Mouse (Mus musculus): ENCODE results near the gene Pmm1. TPM values are rescaled to one million over a fixed set of nuclear protein-coding genes. Genes with fewer than 3 reads are reported as not detected.

The Pmm1 gene
- polyA plus RNA-seq, 1 experiment from 2014 or later: 43.0 TPM

DNA sequence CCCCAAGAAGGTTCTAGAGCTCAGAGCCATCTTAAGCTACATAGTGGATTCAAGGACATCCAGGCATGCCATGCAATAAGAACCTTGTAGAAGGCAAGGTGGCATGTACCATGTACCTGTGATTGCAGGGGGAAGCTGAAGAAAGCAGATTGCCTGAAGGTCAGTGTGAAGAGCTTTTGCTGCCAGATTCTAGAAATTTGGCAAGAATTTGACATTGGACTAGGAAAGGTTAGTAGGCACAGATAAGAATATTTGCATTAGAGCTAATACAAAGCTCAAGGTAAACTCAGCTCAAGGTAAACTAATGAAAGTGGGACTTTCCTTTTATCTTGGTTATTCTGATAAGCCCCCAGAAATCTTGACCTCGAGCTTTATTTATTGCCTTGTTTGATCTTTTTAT lies 3.5 kb upstream of the Pmm1 start:
- no peak overlapping the region for H3K9ac ChIP-seq (ENCODE audit: low read depth, low read length)
- H3K27ac ChIP-seq (replicated peaks; ENCODE audit: low read depth, low read length): no peak overlapping the region
- no peak overlapping the region for H3K4me3 ChIP-seq (ENCODE audit: low read depth, low read length)
- H3K4me2 ChIP-seq (ENCODE audit: low read depth, low read length): no peak overlapping the region
- no peak for DNase-seq (ENCODE audit: low spot score)
- WGBS: 59% methylated on average over 1 of the region's 1 CpGs
- no peaks in the 10 kb centered on the region for H3K27me3 ChIP-seq (replicated peaks; ENCODE audit: control insufficient read depth, insufficient read depth, low read length)
- H3K9me3 ChIP-seq (ENCODE audit: control insufficient read depth, low read length): no peaks in the 10 kb centered on the region
- no peaks in the 10 kb centered on the region for H3K36me3 ChIP-seq (ENCODE audit: control insufficient read depth, insufficient read depth, low read length)
- no peaks in the 10 kb centered on the region for H3K4me1 ChIP-seq (ENCODE audit: control insufficient read depth, insufficient read depth, low read length)
- no peak for ATAC-seq (ENCODE audit: low read depth)

DNA sequence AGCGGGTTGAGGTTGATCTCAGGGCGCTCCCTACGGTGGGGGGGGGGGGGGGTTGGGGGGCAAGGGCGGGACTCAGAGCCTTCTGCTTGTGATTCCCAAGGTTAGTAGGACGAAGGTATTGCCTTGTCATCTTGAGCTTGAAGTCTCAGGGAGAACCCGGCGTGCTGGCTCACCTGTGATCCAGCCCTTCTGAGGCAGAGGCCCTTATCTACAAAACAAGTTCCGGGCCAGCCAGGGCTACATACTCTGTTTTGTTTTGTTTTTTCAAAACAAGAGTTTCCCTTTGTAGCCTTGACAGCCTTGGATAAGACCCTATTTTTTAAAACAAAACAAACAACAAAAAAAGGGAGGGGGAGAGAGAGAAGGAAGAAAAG lies 335 bp upstream of the Pmm1 start:
- Histone ChIP-seq H3K9me3 (ENCODE audit: control insufficient read depth, low read length) (no peaks in the 10 kb centered on the region), H3K27ac (replicated peaks; ENCODE audit: low read depth, low read length) (no peak overlapping the region), H3K4me1 (ENCODE audit: control insufficient read depth, insufficient read depth, low read length) (no peaks in the 10 kb centered on the region), H3K27me3 (replicated peaks; ENCODE audit: control insufficient read depth, insufficient read depth, low read length) (no peaks in the 10 kb centered on the region), H3K4me2 (ENCODE audit: low read depth, low read length) (peak overlapping the region; percentile 98), H3K4me3 (ENCODE audit: low read depth, low read length) (peak overlapping the region; percentile 63), H3K36me3 (ENCODE audit: control insufficient read depth, insufficient read depth, low read length) (peaks cover 2% of the 10 kb centered on the region; the same call in 1 of the 2 replicates), H3K9ac (ENCODE audit: low read depth, low read length) (peak overlapping the region; percentile 73; the same call in 1 of the 2 replicates)
- no peak for DNase-seq (ENCODE audit: low spot score)
- WGBS: 1% methylated on average over 7 of the region's 8 CpGs
- no peak for ATAC-seq (ENCODE audit: low read depth)

DNA sequence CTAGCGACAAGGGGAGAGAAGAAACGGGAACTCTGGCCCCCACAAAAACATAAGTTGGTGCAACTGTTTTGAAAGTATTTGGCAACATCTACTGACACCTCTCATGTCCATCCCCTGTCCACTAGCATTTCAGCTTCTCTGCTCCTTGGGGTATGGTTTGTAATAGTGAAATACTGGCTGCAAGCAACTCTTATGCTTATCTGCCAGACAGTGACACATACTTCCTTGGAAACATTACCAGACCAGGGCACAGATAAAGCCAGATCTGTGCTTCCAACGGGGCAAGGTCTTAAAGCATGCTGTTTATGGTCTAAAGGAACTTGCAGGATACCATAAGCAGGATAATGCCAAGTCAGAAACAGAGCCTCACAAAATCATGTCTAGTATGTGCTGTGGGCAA lies 1.8 kb downstream of the Pmm1 start:
- WGBS: 87% methylated on average over 3 of the region's 3 CpGs
- no peaks in the 10 kb centered on the region for H3K4me1 ChIP-seq (ENCODE audit: control insufficient read depth, insufficient read depth, low read length)
- no peak overlapping the region for H3K4me2 ChIP-seq (ENCODE audit: low read depth, low read length)
- H3K9ac ChIP-seq (ENCODE audit: low read depth, low read length): no peak overlapping the region
- H3K27ac ChIP-seq (replicated peaks; ENCODE audit: low read depth, low read length): no peak overlapping the region
- H3K9me3 ChIP-seq (ENCODE audit: control insufficient read depth, low read length): no peaks in the 10 kb centered on the region
- H3K27me3 ChIP-seq (replicated peaks; ENCODE audit: control insufficient read depth, insufficient read depth, low read length): no peaks in the 10 kb centered on the region
- DNase-seq (ENCODE audit: low spot score) (no peak), ATAC-seq (ENCODE audit: low read depth) (no peak)
- peaks cover 23% of the 10 kb centered on the region for H3K36me3 ChIP-seq (ENCODE audit: control insufficient read depth, insufficient read depth, low read length)
- H3K4me3 ChIP-seq (ENCODE audit: low read depth, low read length): no peak overlapping the region

DNA sequence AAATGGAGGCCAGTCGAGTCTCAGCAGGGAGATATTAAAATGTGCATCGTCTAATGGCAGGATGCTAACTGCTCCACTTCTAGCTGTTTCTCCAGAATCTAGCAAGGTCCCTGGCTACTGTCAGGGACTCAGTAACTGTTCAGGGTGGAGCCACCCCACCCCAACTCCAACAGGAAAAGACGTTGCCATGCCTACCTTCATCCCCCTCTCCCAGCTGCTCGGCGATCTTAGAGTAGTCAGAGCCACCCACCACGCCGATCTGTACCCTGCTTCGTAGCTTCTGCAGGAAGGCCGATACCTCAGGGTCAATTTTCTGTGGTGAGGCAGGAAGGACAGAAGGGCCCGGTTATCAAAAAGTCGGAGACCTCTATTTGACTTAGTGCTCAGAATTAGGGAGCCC lies 3.1 kb downstream of the Pmm1 start:
- 82% methylated on average over 11 of the region's 11 CpGs for WGBS
- no peak overlapping the region for H3K9ac ChIP-seq (ENCODE audit: low read depth, low read length)

DNA sequence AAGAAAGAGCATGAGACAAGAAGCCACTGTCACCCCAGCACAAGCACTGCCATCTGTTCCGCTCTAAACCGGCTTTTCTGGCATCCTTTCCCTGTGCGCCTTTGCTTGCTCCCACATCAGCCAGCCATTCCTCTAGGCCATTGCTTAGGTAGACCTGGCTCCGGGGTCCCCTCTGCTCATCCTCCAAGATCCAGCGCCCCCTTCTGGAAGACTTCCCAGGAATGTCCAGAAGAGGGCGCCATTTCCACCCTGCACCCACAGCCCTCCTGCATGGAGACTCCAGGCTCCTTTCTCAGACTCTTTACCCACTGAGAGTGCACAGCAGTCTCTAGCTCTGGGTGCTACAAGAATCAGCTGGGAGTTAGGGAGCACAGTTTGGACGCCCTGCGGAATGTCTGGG lies 4.3 kb downstream of the Pmm1 start:
- H3K9me3 ChIP-seq (ENCODE audit: control insufficient read depth, low read length): no peaks in the 10 kb centered on the region
- no peak overlapping the region for H3K27ac ChIP-seq (replicated peaks; ENCODE audit: low read depth, low read length)
- no peak overlapping the region for H3K4me2 ChIP-seq (ENCODE audit: low read depth, low read length)
- H3K9ac ChIP-seq (ENCODE audit: low read depth, low read length): no peak overlapping the region
- DNase-seq (ENCODE audit: low spot score) (no peak), ATAC-seq (ENCODE audit: low read depth) (no peak)
- 52% methylated on average over 8 of the region's 8 CpGs for WGBS
- peaks cover 29% of the 10 kb centered on the region for H3K36me3 ChIP-seq (ENCODE audit: control insufficient read depth, insufficient read depth, low read length)
- H3K4me1 ChIP-seq (ENCODE audit: control insufficient read depth, insufficient read depth, low read length): no peaks in the 10 kb centered on the region
- no peak overlapping the region for H3K4me3 ChIP-seq (ENCODE audit: low read depth, low read length)
- no peaks in the 10 kb centered on the region for H3K27me3 ChIP-seq (replicated peaks; ENCODE audit: control insufficient read depth, insufficient read depth, low read length)

More for the DNA sequence above, 3.1 kb downstream of the Pmm1 start:
- ATAC-seq (ENCODE audit: low read depth): no peak
- Histone ChIP-seq H3K36me3 (ENCODE audit: control insufficient read depth, insufficient read depth, low read length) (peaks cover 24% of the 10 kb centered on the region), H3K27ac (replicated peaks; ENCODE audit: low read depth, low read length) (no peak overlapping the region), H3K9me3 (ENCODE audit: control insufficient read depth, low read length) (no peaks in the 10 kb centered on the region), H3K4me2 (ENCODE audit: low read depth, low read length) (no peak overlapping the region), H3K27me3 (replicated peaks; ENCODE audit: control insufficient read depth, insufficient read depth, low read length) (no peaks in the 10 kb centered on the region), H3K4me3 (ENCODE audit: low read depth, low read length) (no peak overlapping the region), H3K4me1 (ENCODE audit: control insufficient read depth, insufficient read depth, low read length) (no peaks in the 10 kb centered on the region)
- no peak for DNase-seq (ENCODE audit: low spot score)

DNA sequence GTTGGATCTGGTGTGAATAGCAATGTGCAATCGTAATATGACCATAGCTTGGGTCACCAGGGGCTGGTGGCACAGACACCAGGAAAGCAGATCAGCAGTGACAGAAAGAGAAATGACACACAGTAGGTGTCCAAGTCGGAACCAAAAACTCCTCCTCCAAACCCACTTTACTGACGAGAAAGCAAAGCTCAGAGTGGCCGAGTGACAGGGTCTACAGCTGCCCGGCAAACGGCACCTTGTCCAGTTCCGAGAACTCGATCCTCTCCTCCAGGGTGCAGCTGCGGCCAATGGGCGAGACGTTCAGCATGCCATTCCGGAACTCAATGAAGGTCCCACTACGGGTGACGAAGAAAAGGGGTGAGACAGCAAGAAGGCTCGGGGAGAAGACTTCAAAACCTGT lies 5.3 kb downstream of the Pmm1 start:
- Histone ChIP-seq H3K36me3 (ENCODE audit: control insufficient read depth, insufficient read depth, low read length) (peaks cover 34% of the 10 kb centered on the region), H3K27ac (replicated peaks; ENCODE audit: low read depth, low read length) (no peak overlapping the region), H3K4me3 (ENCODE audit: low read depth, low read length) (no peak overlapping the region), H3K27me3 (replicated peaks; ENCODE audit: control insufficient read depth, insufficient read depth, low read length) (no peaks in the 10 kb centered on the region), H3K9ac (ENCODE audit: low read depth, low read length) (no peak overlapping the region), H3K9me3 (ENCODE audit: control insufficient read depth, low read length) (no peaks in the 10 kb centered on the region), H3K4me2 (ENCODE audit: low read depth, low read length) (no peak overlapping the region), H3K4me1 (ENCODE audit: control insufficient read depth, insufficient read depth, low read length) (no peaks in the 10 kb centered on the region)
- 88% methylated on average over 15 of the region's 15 CpGs for WGBS
- no peak for ATAC-seq (ENCODE audit: low read depth)
- no peak for DNase-seq (ENCODE audit: low spot score)

DNA sequence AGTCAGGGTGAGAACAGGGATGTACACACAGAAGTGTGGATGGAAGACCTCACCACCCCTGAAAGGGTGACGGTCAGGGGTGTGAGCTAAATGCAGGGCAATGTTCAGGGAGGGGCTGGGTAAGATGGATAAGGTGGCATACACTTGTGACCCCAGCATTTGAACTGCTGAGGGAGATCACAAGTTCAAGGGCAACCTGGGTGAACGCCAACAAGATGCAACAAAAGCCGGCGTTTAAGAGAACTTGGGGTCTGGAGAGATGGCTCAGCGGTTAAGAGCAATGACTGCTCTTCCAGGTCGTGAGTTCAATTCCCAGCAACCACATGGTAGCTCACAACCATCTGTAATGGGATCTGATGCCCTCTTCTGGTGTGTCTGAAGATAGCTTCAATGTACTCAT lies 6.0 kb downstream of the Pmm1 start:
- Histone ChIP-seq H3K9ac (ENCODE audit: low read depth, low read length) (no peak overlapping the region), H3K4me1 (ENCODE audit: control insufficient read depth, insufficient read depth, low read length) (no peaks in the 10 kb centered on the region), H3K4me3 (ENCODE audit: low read depth, low read length) (no peak overlapping the region), H3K27ac (replicated peaks; ENCODE audit: low read depth, low read length) (no peak overlapping the region), H3K4me2 (ENCODE audit: low read depth, low read length) (no peak overlapping the region), H3K36me3 (ENCODE audit: control insufficient read depth, insufficient read depth, low read length) (peaks cover 34% of the 10 kb centered on the region), H3K27me3 (replicated peaks; ENCODE audit: control insufficient read depth, insufficient read depth, low read length) (no peaks in the 10 kb centered on the region), H3K9me3 (ENCODE audit: control insufficient read depth, low read length) (no peaks in the 10 kb centered on the region)
- no peak for DNase-seq (ENCODE audit: low spot score)
- 88% methylated on average over 6 of the region's 6 CpGs for WGBS
- no peak for ATAC-seq (ENCODE audit: low read depth)

DNA sequence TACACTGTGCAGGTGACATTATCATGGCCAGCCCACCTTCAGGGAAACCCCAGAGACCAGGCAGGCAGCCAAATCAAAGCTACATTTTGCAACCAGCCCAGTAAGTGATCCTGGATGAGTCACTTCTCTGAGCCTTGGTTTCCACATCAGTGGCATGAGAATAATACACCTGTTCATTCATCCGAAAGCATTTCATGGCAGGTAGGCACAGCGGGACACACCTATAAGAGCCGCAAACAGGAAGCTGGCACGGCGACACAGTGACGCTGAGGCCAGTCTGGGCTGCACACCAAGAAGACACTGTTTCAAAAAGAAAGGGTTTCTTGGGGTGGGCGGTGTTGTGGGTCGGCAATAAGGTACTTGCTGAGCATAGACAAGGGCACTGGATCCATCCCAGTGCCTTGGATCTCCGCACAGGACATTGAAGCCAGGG lies 6.6 kb downstream of the Pmm1 start:
- H3K36me3 ChIP-seq (ENCODE audit: control insufficient read depth, insufficient read depth, low read length): peaks cover 34% of the 10 kb centered on the region
- no peaks in the 10 kb centered on the region for H3K27me3 ChIP-seq (replicated peaks; ENCODE audit: control insufficient read depth, insufficient read depth, low read length)
- no peak overlapping the region for H3K4me2 ChIP-seq (ENCODE audit: low read depth, low read length)
- WGBS: 89% methylated on average over 9 of the region's 9 CpGs
- H3K27ac ChIP-seq (replicated peaks; ENCODE audit: low read depth, low read length): no peak overlapping the region
- DNase-seq (ENCODE audit: low spot score) (peak; percentile 22), ATAC-seq (ENCODE audit: low read depth) (no peak; the same call in 1 of the 2 replicates)
- no peaks in the 10 kb centered on the region for H3K4me1 ChIP-seq (ENCODE audit: control insufficient read depth, insufficient read depth, low read length)
- no peak overlapping the region for H3K9ac ChIP-seq (ENCODE audit: low read depth, low read length)
- H3K9me3 ChIP-seq (ENCODE audit: control insufficient read depth, low read length): no peaks in the 10 kb centered on the region
- H3K4me3 ChIP-seq (ENCODE audit: low read depth, low read length): no peak overlapping the region

DNA sequence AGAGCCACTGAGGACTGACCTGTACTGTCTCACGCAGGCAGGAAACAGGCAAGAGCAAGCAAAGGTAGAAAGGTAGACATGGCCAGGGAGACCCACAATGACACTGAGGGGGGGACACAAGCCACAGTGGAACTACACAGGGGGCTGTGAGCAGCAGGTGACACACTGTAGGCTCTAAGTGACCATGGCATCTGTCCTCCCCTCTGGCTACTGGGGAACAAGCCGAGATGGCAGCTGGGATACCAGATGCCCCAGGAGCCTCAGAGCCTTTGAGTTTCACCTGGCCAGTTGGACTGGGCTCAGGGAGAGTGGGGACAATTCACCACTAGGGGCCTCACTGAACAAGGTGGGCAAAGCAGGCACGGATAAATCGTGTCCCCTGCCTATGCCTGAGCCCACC lies 8.4 kb downstream of the Pmm1 start:
- no peak overlapping the region for H3K4me2 ChIP-seq (ENCODE audit: low read depth, low read length)
- no peak overlapping the region for H3K27ac ChIP-seq (replicated peaks; ENCODE audit: low read depth, low read length)
- H3K4me1 ChIP-seq (ENCODE audit: control insufficient read depth, insufficient read depth, low read length): no peaks in the 10 kb centered on the region
- DNase-seq (ENCODE audit: low spot score) (no peak), ATAC-seq (ENCODE audit: low read depth) (no peak)
- WGBS: 79% methylated on average over 4 of the region's 4 CpGs
- no peak overlapping the region for H3K9ac ChIP-seq (ENCODE audit: low read depth, low read length)
- H3K9me3 ChIP-seq (ENCODE audit: control insufficient read depth, low read length): no peaks in the 10 kb centered on the region
- H3K27me3 ChIP-seq (replicated peaks; ENCODE audit: control insufficient read depth, insufficient read depth, low read length): no peaks in the 10 kb centered on the region
- H3K4me3 ChIP-seq (ENCODE audit: low read depth, low read length): no peak overlapping the region
- peaks cover 34% of the 10 kb centered on the region for H3K36me3 ChIP-seq (ENCODE audit: control insufficient read depth, insufficient read depth, low read length)

Measured in embryonic facial prominence, embryonic 14.5 days (tissue).